Mouse (Mus musculus): Measurements from ENCODE around the gene Zcchc14. TPM values are rescaled to one million over a fixed set of nuclear protein-coding genes. Genes with fewer than 3 reads are reported as not detected.

The Zcchc14 gene
- polyA plus RNA-seq, 1 experiment from 2014 or later = 7.9 TPM

DNA sequence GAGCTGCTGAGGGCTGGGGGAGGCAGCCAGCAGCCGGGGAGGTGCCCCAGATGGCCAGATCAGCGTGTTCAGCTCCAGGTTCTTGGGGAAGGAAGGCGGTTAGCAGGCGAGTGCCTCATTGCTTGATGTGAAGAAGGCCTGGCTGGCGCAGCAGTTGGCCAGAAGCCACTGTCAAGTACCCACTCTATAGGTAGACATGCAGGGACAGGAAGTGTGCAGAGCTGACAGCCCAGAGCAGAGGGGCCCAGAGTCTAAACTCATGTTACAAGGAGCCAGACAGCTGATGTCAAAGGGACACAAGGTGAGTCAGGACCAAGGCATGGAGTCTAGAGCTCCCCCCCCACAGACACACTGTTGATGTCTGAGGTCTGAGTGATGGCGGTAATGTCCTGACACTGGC lies 102.6 kb downstream of the Zcchc14 start:
- Histone ChIP-seq H3K4me2 (ENCODE audit: low read depth, low read length) (no peak overlapping the region), H3K4me1 (ENCODE audit: control insufficient read depth, insufficient read depth, low read length) (no peaks in the 10 kb centered on the region), H3K27me3 (ENCODE audit: control insufficient read depth, insufficient read depth, low read length) (peaks cover 2% of the 10 kb centered on the region; the same call in 1 of the 2 replicates), H3K9me3 (replicated peaks; ENCODE audit: control insufficient read depth, low read length) (no peaks in the 10 kb centered on the region), H3K36me3 (ENCODE audit: control insufficient read depth, insufficient read depth) (peaks cover 22% of the 10 kb centered on the region), H3K9ac (ENCODE audit: low read length) (no peak overlapping the region), H3K27ac (ENCODE audit: low read length) (no peak overlapping the region), H3K4me3 (ENCODE audit: low read length) (no peak overlapping the region)
- ATAC-seq (replicated peaks; ENCODE audit: extremely low read depth, insufficient read depth, low FRiP score) = no peak
- WGBS = 64% methylated on average over 6 of the region's 6 CpGs

Other genes with a start within 250 kb of the Zcchc14 start
- gene 1700018B08Rik, start 108.6 kb downstream of the Zcchc14 start, polyA plus RNA-seq (2015; fragmentation: Nextera tagmentation; extraction: Ambion mirVana) = not detected in 2 replicates
- 10.8 and 11.8 TPM in 2 replicates for gene Fbxo31, start 74.1 kb downstream of the Zcchc14 start, polyA plus RNA-seq (2015; fragmentation: Nextera tagmentation; extraction: Ambion mirVana)
- 203 and 251 TPM in 2 replicates for gene Map1lc3b, start 62.5 kb downstream of the Zcchc14 start, polyA plus RNA-seq (2015; fragmentation: Nextera tagmentation; extraction: Ambion mirVana)
- 0.21 and 0.25 TPM in 2 replicates for gene Jph3, start 76.7 kb upstream of the Zcchc14 start, polyA plus RNA-seq (2015; fragmentation: Nextera tagmentation; extraction: Ambion mirVana)
- gene Klhdc4, start 176.7 kb upstream of the Zcchc14 start, polyA plus RNA-seq (2015; fragmentation: Nextera tagmentation; extraction: Ambion mirVana) = 25.6 and 27.0 TPM in 2 replicates

All from heart, embryonic 16.5 days (tissue).